Mouse (Mus musculus): ENCODE data around the gene Rab11b. TPM values are rescaled to one million over a fixed set of nuclear protein-coding genes. Genes with fewer than 3 reads are reported as not detected.
"Not testable (repeated sequence)": the region's sequence is repeated elsewhere in the genome, so short reads cannot be mapped to it uniquely, and the experiment has no call there.

Gene Rab11b
- polyA plus RNA-seq, 1 experiment: 73.4 TPM

- peaks cover 47% of the 10 kb centered on the region for H3K4me1 ChIP-seq (ENCODE audit: control insufficient read depth, insufficient read depth, insufficient read length, low read length)
- H3K27ac ChIP-seq (replicated peaks; ENCODE audit: low read depth, low read length): 0 out of 2 replicates have a peak overlapping the region, but pooled peaks have one; percentile 0
- no peak overlapping the region for H3K4me3 ChIP-seq (ENCODE audit: insufficient read depth, low read depth, low read length)
These were observed 9.1 kb downstream of the Rab11b start for GRCm38 (mm10) chr17:33751181-33751580.

DNA sequence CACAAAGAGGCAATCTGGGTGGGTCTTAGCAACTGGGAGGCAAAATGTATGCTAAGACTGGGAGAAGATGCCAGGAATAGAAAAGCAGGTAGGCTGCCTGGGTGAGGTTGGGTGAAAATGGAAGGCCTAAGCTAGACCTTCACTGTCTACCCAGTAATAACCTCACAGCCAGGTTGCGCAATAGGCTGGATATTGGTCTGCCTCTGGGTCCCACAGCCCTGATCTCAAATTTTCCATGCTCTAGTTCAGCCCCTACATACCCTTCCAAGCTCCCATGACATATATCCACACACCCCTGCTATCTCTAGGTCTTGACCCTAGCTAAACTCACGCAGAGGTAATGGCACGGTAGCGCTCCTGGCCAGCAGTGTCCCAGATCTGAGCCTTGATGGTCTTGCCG lies 10.9 kb downstream of the Rab11b start:
- H3K27ac ChIP-seq (replicated peaks; ENCODE audit: low read depth, low read length): peak overlapping the region; percentile 55
- peaks cover 36% of the 10 kb centered on the region for H3K4me1 ChIP-seq (ENCODE audit: control insufficient read depth, insufficient read depth, insufficient read length, low read length)
- no peak overlapping the region for H3K4me3 ChIP-seq (ENCODE audit: insufficient read depth, low read depth, low read length)

GRCm38 (mm10) chr17:33746011-33746410 lies 14.3 kb downstream of the Rab11b start:
- Histone ChIP-seq H3K27ac (replicated peaks; ENCODE audit: low read depth, low read length) (no peak overlapping the region), H3K4me1 (ENCODE audit: control insufficient read depth, insufficient read depth, insufficient read length, low read length) (peaks cover 16% of the 10 kb centered on the region), H3K4me3 (ENCODE audit: insufficient read depth, low read depth, low read length) (no peak overlapping the region)

- H3K27ac ChIP-seq (replicated peaks; ENCODE audit: low read depth, low read length): no peak overlapping the region
- H3K4me3 ChIP-seq (ENCODE audit: insufficient read depth, low read depth, low read length): no peak overlapping the region
- peaks cover 5% of the 10 kb centered on the region for H3K4me1 ChIP-seq (ENCODE audit: control insufficient read depth, insufficient read depth, insufficient read length, low read length)
These were observed 15.5 kb downstream of the Rab11b start for GRCm38 (mm10) chr17:33744686-33745384.

DNA sequence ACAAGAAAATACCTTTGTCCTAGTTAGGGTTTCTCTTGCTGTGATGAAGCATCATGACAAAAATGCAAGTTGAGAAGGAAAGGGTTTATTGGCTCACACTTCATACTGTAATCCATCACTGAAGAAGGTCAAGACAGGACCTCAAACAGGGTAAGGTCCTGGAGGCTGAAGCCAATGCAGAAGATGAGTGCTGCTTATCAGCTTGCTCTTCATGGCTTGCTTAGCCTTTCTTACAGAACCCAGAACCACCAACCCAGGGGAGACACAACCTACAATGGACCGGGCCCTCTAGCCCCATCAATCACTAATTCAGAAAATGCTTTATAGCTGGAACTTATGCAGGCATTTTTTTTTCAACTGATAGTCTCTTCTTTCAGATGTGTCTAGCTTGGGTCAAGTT lies 17.9 kb downstream of the Rab11b start:
- Histone ChIP-seq H3K4me3 (ENCODE audit: insufficient read depth, low read depth, low read length) (no peak overlapping the region), H3K4me1 (ENCODE audit: control insufficient read depth, insufficient read depth, insufficient read length, low read length) (no peaks in the 10 kb centered on the region), H3K27ac (replicated peaks; ENCODE audit: low read depth, low read length) (no peak overlapping the region)

DNA sequence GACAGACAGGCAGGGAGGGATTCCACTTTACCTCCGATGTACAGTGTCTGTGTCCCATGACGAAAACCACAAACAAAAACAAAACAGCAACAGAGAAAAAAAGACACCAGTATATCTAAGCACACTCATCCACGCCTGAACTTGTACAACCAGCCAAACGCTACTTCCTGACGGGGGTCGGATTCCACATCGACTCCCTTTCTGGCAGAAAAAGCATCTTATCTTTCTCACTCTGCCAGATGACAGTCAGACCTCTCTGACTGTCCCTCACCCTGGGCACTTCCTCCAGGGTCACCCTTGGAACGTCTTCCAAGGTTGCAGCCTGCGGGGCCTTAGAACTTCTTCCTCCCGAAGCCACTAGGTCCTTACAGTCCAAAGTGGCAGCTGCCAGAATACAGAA lies 26.8 kb downstream of the Rab11b start:
- H3K4me1 ChIP-seq (ENCODE audit: control insufficient read depth, insufficient read depth, insufficient read length, low read length); H3K27ac ChIP-seq (replicated peaks; ENCODE audit: low read depth, low read length); H3K4me3 ChIP-seq (ENCODE audit: insufficient read depth, low read depth, low read length): not testable (repeated sequence)

DNA sequence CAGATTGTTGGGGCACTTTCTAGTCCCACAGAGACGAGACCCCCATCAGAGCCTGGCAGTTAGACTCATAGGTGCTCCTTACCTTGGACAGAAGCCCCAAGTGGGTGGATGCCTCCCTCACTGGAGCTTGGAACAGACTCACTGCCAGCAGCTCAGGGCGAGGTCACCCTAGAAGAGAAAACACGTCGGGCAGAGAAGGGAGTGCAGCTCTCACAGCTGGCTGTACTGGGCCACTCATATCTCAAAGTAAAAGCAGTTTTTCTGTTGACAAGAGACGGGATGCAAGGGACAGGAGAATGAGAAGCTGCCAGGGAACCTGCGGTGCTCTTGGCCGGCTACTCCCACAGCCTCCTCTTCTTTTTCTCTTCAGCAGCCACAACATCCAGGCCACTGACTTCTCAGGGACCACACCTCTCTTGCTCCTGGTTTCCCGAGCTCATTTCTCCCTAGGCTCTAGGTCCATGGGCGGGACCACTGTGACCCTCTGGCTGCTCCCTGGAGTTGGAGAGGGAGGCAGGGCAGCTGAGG lies 27.7 kb downstream of the Rab11b start:
- not testable (repeated sequence) for H3K4me3 ChIP-seq (ENCODE audit: insufficient read depth, low read depth, low read length); H3K4me1 ChIP-seq (ENCODE audit: control insufficient read depth, insufficient read depth, insufficient read length, low read length); H3K27ac ChIP-seq (replicated peaks; ENCODE audit: low read depth, low read length)

DNA sequence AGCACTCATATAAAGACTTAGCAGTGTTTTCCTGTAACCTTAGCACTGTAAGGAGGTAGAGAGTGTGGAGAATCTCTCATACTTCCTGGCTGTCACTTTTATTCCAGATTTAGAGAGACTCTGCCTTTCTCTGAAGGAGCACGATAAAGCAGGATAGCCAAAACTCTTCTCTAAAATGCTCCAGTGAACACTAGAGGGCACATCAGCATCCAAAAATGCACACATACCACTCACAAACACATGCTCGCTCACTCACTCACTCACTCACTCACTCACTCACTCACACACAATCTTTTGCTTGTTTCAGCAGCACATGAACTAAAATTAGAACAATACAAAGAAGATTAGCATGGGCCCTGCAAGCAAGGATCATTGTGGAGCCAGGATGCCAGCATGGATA lies 31.1 kb downstream of the Rab11b start:
- no peak overlapping the region for H3K4me3 ChIP-seq (ENCODE audit: insufficient read depth, low read depth, low read length)
- H3K4me1 ChIP-seq (ENCODE audit: control insufficient read depth, insufficient read depth, insufficient read length, low read length): no peaks in the 10 kb centered on the region
- no peak overlapping the region for H3K27ac ChIP-seq (replicated peaks; ENCODE audit: low read depth, low read length)

GRCm38 (mm10) chr17:33728396-33728795 lies 31.9 kb downstream of the Rab11b start:
- H3K4me1 ChIP-seq (ENCODE audit: control insufficient read depth, insufficient read depth, insufficient read length, low read length): no peaks in the 10 kb centered on the region
- no peak overlapping the region for H3K4me3 ChIP-seq (ENCODE audit: insufficient read depth, low read depth, low read length)
- H3K27ac ChIP-seq (replicated peaks; ENCODE audit: low read depth, low read length): no peak overlapping the region

GRCm38 (mm10) chr17:33719736-33720378 lies 40.5 kb downstream of the Rab11b start:
- H3K27ac ChIP-seq (replicated peaks; ENCODE audit: low read depth, low read length): no peak overlapping the region
- no peak overlapping the region for H3K4me3 ChIP-seq (ENCODE audit: insufficient read depth, low read depth, low read length)
- no peaks in the 10 kb centered on the region for H3K4me1 ChIP-seq (ENCODE audit: control insufficient read depth, insufficient read depth, insufficient read length, low read length)

DNA sequence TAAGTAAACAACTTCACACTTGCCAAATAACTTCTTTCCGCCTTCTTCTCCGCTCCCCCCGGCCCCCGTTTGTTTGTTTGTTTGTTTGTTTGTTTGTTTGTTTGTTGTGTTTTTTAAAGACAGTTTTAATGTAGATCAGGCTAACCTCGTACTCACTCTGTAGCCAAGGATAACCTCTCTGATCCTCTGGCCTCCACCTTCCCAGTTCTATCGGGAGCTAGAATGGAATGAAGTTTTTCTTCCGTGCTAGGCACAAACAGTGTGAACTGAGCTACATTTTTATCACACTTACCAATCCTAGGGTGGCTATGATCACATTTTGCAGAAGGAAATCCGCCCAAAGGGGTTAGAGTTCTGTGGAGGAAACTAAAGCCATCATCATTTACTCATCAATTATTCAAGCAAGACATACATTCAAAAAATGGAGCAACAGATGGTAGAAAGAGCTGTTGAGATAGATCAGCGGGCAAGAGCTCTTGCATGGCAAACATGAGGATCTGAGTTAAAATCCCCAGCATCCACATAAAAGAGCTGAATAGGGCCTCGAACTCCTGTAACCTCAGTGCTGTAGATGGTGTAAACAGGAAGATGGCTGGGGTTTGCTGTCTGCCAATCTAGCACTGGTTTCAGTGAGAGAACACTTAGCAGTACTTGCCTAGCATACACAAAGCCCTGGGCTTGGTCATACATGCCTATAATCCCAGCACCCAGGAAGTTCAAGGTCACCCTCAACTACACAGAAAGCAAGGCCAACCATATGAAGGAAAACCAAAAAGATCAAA lies 41.2 kb downstream of the Rab11b start:
- H3K4me3 ChIP-seq (ENCODE audit: insufficient read depth, low read depth, low read length): peak overlapping the region; percentile 39
- no peaks in the 10 kb centered on the region for H3K4me1 ChIP-seq (ENCODE audit: control insufficient read depth, insufficient read depth, insufficient read length, low read length)
- peak overlapping the region; percentile 50; the same call in 1 of the 2 replicates for H3K27ac ChIP-seq (replicated peaks; ENCODE audit: low read depth, low read length)

GRCm38 (mm10) chr17:33718384-33718881 lies 41.9 kb downstream of the Rab11b start, which contains the start of gene March2:
Gene March2, minus strand, starts transcription at chr17:33718670.
- peak within 1 kb of the TSS; percentile 71 for H3K27ac ChIP-seq (replicated peaks; ENCODE audit: low read depth, low read length)
- H3K4me1 ChIP-seq (ENCODE audit: control insufficient read depth, insufficient read depth, insufficient read length, low read length): no peaks in the 10 kb centered on the region
- H3K4me3 ChIP-seq (ENCODE audit: insufficient read depth, low read depth, low read length): peak within 1 kb of the TSS; percentile 91

- Histone ChIP-seq H3K27ac (replicated peaks; ENCODE audit: low read depth, low read length) (peak overlapping the region; percentile 71), H3K4me1 (ENCODE audit: control insufficient read depth, insufficient read depth, insufficient read length, low read length) (no peaks in the 10 kb centered on the region), H3K4me3 (ENCODE audit: insufficient read depth, low read depth, low read length) (peak overlapping the region; percentile 91)
These were observed 42.3 kb downstream of the Rab11b start for GRCm38 (mm10) chr17:33717982-33718381.

- Histone ChIP-seq H3K27ac (replicated peaks; ENCODE audit: low read depth, low read length) (no peak overlapping the region), H3K4me1 (ENCODE audit: control insufficient read depth, insufficient read depth, insufficient read length, low read length) (no peaks in the 10 kb centered on the region), H3K4me3 (ENCODE audit: insufficient read depth, low read depth, low read length) (0 out of 2 replicates have a peak overlapping the region, but pooled peaks have one; percentile 16)
These were observed 43.1 kb downstream of the Rab11b start for GRCm38 (mm10) chr17:33717246-33717645.

DNA sequence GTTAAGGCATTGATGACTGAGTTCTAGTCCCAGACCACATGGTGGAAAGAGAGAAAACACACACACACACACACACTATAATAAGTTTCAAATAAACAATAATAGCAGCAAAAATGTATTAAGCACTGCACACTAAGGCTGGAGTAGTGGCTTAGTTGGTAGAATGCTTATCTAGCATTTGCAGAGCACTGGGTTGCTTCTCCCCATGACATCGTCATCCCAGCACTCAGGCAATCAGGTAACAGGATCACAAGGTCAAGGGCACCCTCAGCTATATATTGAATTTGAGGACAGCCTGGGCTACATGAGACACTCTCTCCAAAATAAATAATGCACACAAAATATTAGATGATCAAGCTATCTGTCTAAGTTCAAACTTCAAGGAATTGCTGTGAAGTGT lies 45.6 kb downstream of the Rab11b start:
- H3K4me3 ChIP-seq (ENCODE audit: insufficient read depth, low read depth, low read length): no peak overlapping the region
- H3K4me1 ChIP-seq (ENCODE audit: control insufficient read depth, insufficient read depth, insufficient read length, low read length): no peaks in the 10 kb centered on the region
- H3K27ac ChIP-seq (replicated peaks; ENCODE audit: low read depth, low read length): no peak overlapping the region

Measured in brown adipose tissue, adult 24 weeks (tissue).